29 mouse cellular contexts compared by ENCODE assay signal in the genomic region with DNA sequence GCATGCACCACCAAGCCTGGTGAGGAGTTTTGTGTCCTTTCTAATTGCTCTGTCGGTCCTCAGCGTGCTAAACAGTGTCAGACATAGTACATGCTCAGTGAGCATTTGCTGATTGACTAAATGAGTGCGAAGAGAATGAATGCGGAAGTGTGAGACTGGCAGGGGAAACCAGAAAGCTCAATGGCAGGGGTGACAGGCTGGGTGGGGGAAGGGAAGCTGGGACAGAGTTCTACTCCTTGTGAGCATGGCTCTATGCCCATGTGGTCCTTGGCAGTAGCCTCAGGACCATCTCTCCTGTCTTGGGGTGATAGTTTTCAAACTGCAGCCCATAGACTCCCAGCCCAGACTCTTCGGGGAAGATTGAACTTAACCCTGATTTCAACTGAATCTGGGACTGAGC. TPM values are rescaled to one million over a fixed set of nuclear protein-coding genes. Genes with fewer than 3 reads are reported as not detected.
DNase-seq lines count a peak whose midpoint lies in the region; ATAC-seq and TF ChIP-seq lines count a peak whose summit lies in the region.
"Had no signal": no experiment of that assay in that cellular context is flagged by ENCODE, and none has a peak within 500 bp of the region (broad histone marks: within the 10 kb centered on the region; RNA-seq: fewer than 3 reads in every experiment).

No protein-coding gene starts in this region.

- H3K9ac ChIP-seq in hindbrain, postnatal 0 days (replicated peaks; ENCODE audit: low read length) = no peak overlapping the region
- H3K9ac ChIP-seq in hindbrain, embryonic 12.5 days = no peak overlapping the region
- H3K9ac ChIP-seq: embryonic facial prominence, embryonic 12.5 days; limb, embryonic 15.5 days; liver, embryonic 13.5 days; midbrain, embryonic 13.5 days had no signal

- no peaks in the 10 kb centered on the region for H3K9me3 ChIP-seq in hindbrain, postnatal 0 days (ENCODE audit: low read length)
- H3K9me3 ChIP-seq in hindbrain, embryonic 12.5 days (replicated peaks) = no peaks in the 10 kb centered on the region
- H3K9me3 ChIP-seq: embryonic facial prominence, embryonic 12.5 days; hindbrain, embryonic 13.5 days; limb, embryonic 10.5 days; limb, embryonic 15.5 days; liver, embryonic 13.5 days; megakaryocyte, embryonic 14.5 days; midbrain, embryonic 13.5 days had no signal

- no peak for TF ChIP-seq POLR2A in brain, embryonic 14.5 days (IDR thresholded peaks at IDR 0.05; ENCODE audit: borderline replicate concordance, extremely low read depth, insufficient read depth, insufficient read length, poor library complexity, severe bottlenecking)

- no peak overlapping the region for H3K4me2 ChIP-seq in hindbrain, postnatal 0 days (ENCODE audit: low read depth, low read length)
- H3K4me2 ChIP-seq in hindbrain, embryonic 12.5 days (replicated peaks) = no peak overlapping the region
- H3K4me2 ChIP-seq: embryonic facial prominence, embryonic 12.5 days; hindbrain, embryonic 13.5 days; limb, embryonic 15.5 days; liver, embryonic 13.5 days; midbrain, embryonic 13.5 days had no signal

- H3K4me3 ChIP-seq in hindbrain, postnatal 0 days (ENCODE audit: low read length) = no peak overlapping the region
- H3K4me3 ChIP-seq in hindbrain, embryonic 12.5 days = no peak overlapping the region
- H3K4me3 ChIP-seq: embryonic facial prominence, embryonic 12.5 days; hindbrain, embryonic 13.5 days; limb, embryonic 10.5 days; limb, embryonic 15.5 days; liver, embryonic 13.5 days; megakaryocyte, embryonic 14.5 days; midbrain, embryonic 13.5 days had no signal

- no peak for ATAC-seq in cerebellum, adult (ENCODE audit: insufficient number of reproducible peaks, low FRiP score, low TSS enrichment)
- ATAC-seq in hindbrain, postnatal 0 days = peak; percentile 1; the same call in 1 of the 2 replicates
- ATAC-seq in hindbrain, embryonic 12.5 days (ENCODE audit: low FRiP score) = no peak
- ATAC-seq: intestine, postnatal 0 days; lung, postnatal 0 days; midbrain, embryonic 13.5 days had no signal

- WGBS in hindbrain, postnatal 0 days = 55% methylated on average over 5 of the region's 5 CpGs
- WGBS in hindbrain, embryonic 12.5 days = 75% methylated on average over 5 of the region's 5 CpGs

- peaks cover 10% of the 10 kb centered on the region; the same call in 1 of the 2 replicates for H3K4me1 ChIP-seq in hindbrain, postnatal 0 days (ENCODE audit: insufficient read depth, low read length)
- peaks cover 25% of the 10 kb centered on the region for H3K4me1 ChIP-seq in hindbrain, embryonic 12.5 days
- H3K4me1 ChIP-seq: megakaryocyte, embryonic 14.5 days had no signal

- peak; percentile 75 for DNase-seq in cerebellum, adult 11-12 months
- no peak for DNase-seq in hindbrain, postnatal 0 days (ENCODE audit: low spot score)
- peak; percentile 56 for DNase-seq in brain, embryonic 14.5 days (ENCODE audit: low read depth)
- peak; percentile 61 to 72 for DNase-seq in cerebellum, postnatal 25 days
- no peak for DNase-seq in adrenal gland, postnatal 10 days
- no peak for DNase-seq in heart, postnatal 25 days (ENCODE audit: low spot score)
- DNase-seq: adrenal gland, postnatal 25 days; embryo, embryonic 11 days; gastrocnemius, postnatal 10 days; heart, postnatal 36 days; kidney, postnatal 14 days; liver, embryonic 13.5 days; lung, adult 18-20 months; lung, postnatal 4 days; right cerebral cortex, adult 18-20 months; spleen, adult 18-20 months; thymus, postnatal 25 days had no signal

- no peaks in the 10 kb centered on the region for H3K27me3 ChIP-seq in hindbrain, postnatal 0 days (ENCODE audit: insufficient read depth, low read length)
- no peaks in the 10 kb centered on the region for H3K27me3 ChIP-seq in hindbrain, embryonic 12.5 days
- H3K27me3 ChIP-seq: hindbrain, embryonic 13.5 days; limb, embryonic 15.5 days; midbrain, embryonic 13.5 days had no signal

- intact Hi-C loops in heart, postnatal 25 days (cut with DNase I) = no loop called here

- H3K27ac ChIP-seq in hindbrain, postnatal 0 days = no peak overlapping the region
- no peak overlapping the region for H3K27ac ChIP-seq in hindbrain, embryonic 12.5 days
- H3K27ac ChIP-seq: embryonic facial prominence, embryonic 12.5 days; hindbrain, embryonic 13.5 days; limb, embryonic 10.5 days; limb, embryonic 15.5 days; liver, embryonic 13.5 days; midbrain, embryonic 13.5 days had no signal

- no peak for TF ChIP-seq CTCF in hindbrain, postnatal 0 days (IDR thresholded peaks at IDR 0.05; ENCODE audit: low read depth)
- TF ChIP-seq CTCF in brain, embryonic 14.5 days (IDR thresholded peaks at IDR 0.05; ENCODE audit: borderline replicate concordance, extremely low read depth, insufficient read depth, insufficient read length) = no peak

- no peaks in the 10 kb centered on the region for H3K36me3 ChIP-seq in hindbrain, postnatal 0 days (ENCODE audit: insufficient read depth, low read length)
- H3K36me3 ChIP-seq in hindbrain, embryonic 12.5 days = no peaks in the 10 kb centered on the region
- H3K36me3 ChIP-seq: embryonic facial prominence, embryonic 12.5 days; hindbrain, embryonic 13.5 days; limb, embryonic 10.5 days; limb, embryonic 15.5 days; liver, embryonic 13.5 days; midbrain, embryonic 13.5 days had no signal

RNA-seq across cellular contexts. Expression of gene Syt2, which starts 52.0 kb away (rescaled TPM):
- 74.7 and 179 TPM in 2 replicates for total RNA-seq in hindbrain, postnatal 0 days (2014; rRNA removed)
- 22.5 and 23.3 TPM in 2 replicates for polyA plus RNA-seq in hindbrain, postnatal 0 days (2015; fragmentation: Nextera tagmentation; extraction: Ambion mirVana)
- polyA plus RNA-seq in hindbrain, embryonic 12.5 days (2016; fragmentation: Nextera tagmentation; extraction: Ambion mirVana) = 4.1 and 4.5 TPM in 2 replicates
- polyA plus RNA-seq in brain, embryonic 14.5 days (2012; rRNA removed) = 2.0 and 5.7 TPM in 2 replicates
- total RNA-seq in adrenal gland, postnatal 10 days (2021) = 1 to 10 TPM; 1.3 to 5.2 TPM
- not detected for total RNA-seq in heart, postnatal 25 days (2021)
- total RNA-seq: heart, postnatal 36 days; MEL; monocyte, adult 5-6 weeks had no signal

Comparison
In these comparisons a context has a peak if more than half of its experiments do, and no peak if none do; other contexts are left out.
1. DNase-seq: peak in cerebellum, adult 11-12 months (single experiment), brain, embryonic 14.5 days (single experiment) and cerebellum, postnatal 25 days (2 of 2); none in hindbrain, postnatal 0 days (single experiment), adrenal gland, postnatal 10 days (single experiment) and heart, postnatal 25 days (single experiment).
2. RNA of gene Syt2, which starts 52.0 kb away (total RNA-seq): 74.7 to 179 TPM in hindbrain, postnatal 0 days; 1.3 to 5.2 TPM in adrenal gland, postnatal 10 days and not detected in heart, postnatal 25 days; every median in the first group is over 10 times any median in the second.